ENCODE assay signal across 8 mouse cellular contexts in the genomic region with DNA sequence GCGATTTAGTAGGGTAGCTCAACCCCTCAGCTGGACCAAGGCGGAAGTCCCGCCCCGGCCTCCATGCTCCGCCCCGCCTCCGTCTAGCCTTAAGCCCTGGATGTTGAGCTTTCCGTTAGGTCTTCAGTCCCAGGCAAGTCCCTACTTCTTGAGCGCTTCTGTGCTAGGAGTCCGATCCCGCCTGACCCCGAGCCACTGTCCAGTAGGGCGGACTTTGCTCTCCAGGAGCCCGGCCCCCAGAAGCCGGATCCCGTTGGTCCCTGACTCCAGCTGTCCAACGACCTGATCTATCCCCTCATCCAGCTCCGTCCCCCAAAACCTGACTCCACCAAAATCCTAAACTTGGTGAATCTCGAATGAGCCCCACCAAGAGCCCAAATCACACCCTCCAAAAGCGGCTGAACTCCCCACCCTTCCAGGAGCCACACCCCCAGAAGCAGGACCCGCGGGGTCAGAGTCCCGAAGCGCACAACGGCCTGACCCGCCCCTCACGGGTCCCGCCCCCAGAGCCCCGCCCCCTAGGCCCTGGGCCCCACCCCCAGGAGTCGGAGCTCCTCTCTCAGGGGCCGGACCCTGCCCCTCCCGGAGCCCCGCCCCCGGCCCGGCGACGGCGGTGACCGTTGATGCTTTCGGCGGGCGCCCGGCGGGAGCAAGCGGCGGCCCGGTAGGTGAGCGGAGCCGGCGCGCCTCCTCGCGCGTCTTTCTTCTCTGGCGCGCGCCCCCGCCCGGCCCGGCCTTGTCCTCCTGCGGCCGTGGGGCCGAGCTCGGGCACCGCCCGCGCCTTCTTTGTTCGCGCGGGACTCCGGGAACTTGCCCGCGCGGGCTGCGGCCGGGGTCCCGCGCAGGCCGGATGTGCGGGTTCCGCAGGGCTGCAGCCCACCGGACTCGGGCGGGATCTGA. TPM values are rescaled to one million over a fixed set of nuclear protein-coding genes. Genes with fewer than 3 reads are reported as not detected.
A peak's percentile ranks its signal among the peaks of the same experiment; 100 is the strongest.
DNase-seq lines count a peak whose midpoint lies in the region; ATAC-seq and TF ChIP-seq lines count a peak whose summit lies in the region.

A gene (plus strand): TSS at position 585 of the 900 bp plus-strand sequence.

- no peak for TF ChIP-seq RAD21 in MEL (IDR thresholded peaks at IDR 0.05; ENCODE audit: low read depth, low read length)

- H3K79me2 ChIP-seq in MEL (ENCODE audit: control insufficient read depth, insufficient read depth, low read length, poor library complexity), result peaks cover 6% of the 10 kb centered on the region

- peak; percentile 55 to 79; a peak in 3 of 4 replicates for TF ChIP-seq POLR2A in MEL (IDR thresholded peaks at IDR 0.05; ENCODE audit: control insufficient read depth in 1 of 2, insufficient read depth in 1 of 2, low read depth in 1 of 2, low read length in 2 of 2, poor library complexity in 1 of 2)

- TF ChIP-seq CTCF in MEL (IDR thresholded peaks at IDR 0.05 in 2 of 3, conservative IDR thresholded peaks at IDR 0.05 in 1 of 3; ENCODE audit: control insufficient read depth in 1 of 3, insufficient read depth in 1 of 3, low read depth in 2 of 3, low read length in 3 of 3, poor library complexity in 1 of 3, severe bottlenecking in 1 of 3), result 0 out of 6 replicates have a peak, but pooled peaks of 1 of the 3 experiments have one; percentile 3
- no peak for TF ChIP-seq CTCF in forebrain, postnatal 0 days (IDR thresholded peaks at IDR 0.05; ENCODE audit: low read depth)

- H3K9ac ChIP-seq in MEL (ENCODE audit: control insufficient read depth, low read depth, low read length, poor library complexity, severe bottlenecking), result peak within 1 kb of the TSS; percentile 92
- peak within 1 kb of the TSS; percentile 83 for H3K9ac ChIP-seq in forebrain, postnatal 0 days

- peaks cover 7 to 12% of the 10 kb centered on the region in 2 experiments for H3K4me1 ChIP-seq in MEL (ENCODE audit: control insufficient read depth in 1 of 2, insufficient read depth in 2 of 2, low read length in 2 of 2)
- peaks cover 11% of the 10 kb centered on the region for H3K4me1 ChIP-seq in forebrain, postnatal 0 days (ENCODE audit: insufficient read depth)

- H3K4me3 ChIP-seq in MEL (ENCODE audit: control insufficient read depth in 1 of 2, insufficient read depth in 1 of 2, low read depth in 2 of 2, low read length in 2 of 2), result peak within 1 kb of the TSS; percentile 84 to 86
- peak within 1 kb of the TSS; percentile 77 for H3K4me3 ChIP-seq in forebrain, postnatal 0 days (ENCODE audit: low read depth, low read length)

- H3K27me3 ChIP-seq in MEL (ENCODE audit: control insufficient read depth in 1 of 2, insufficient read depth in 2 of 2, low read length in 2 of 2), result no peaks in the 10 kb centered on the region
- no peaks in the 10 kb centered on the region for H3K27me3 ChIP-seq in forebrain, postnatal 0 days (ENCODE audit: insufficient read depth, low read length)

- peak within 1 kb of the TSS; percentile 72 for H3K27ac ChIP-seq in MEL (ENCODE audit: control insufficient read depth, low read depth, low read length)
- peak within 1 kb of the TSS; percentile 78 for H3K27ac ChIP-seq in forebrain, postnatal 0 days (ENCODE audit: low read depth, low read length)

- peaks cover 0 to 4% of the 10 kb centered on the region in 2 experiments; a peak in 2 of 4 replicates for H3K36me3 ChIP-seq in MEL (ENCODE audit: control insufficient read depth in 1 of 2, insufficient read depth in 2 of 2, low read length in 2 of 2)
- no peaks in the 10 kb centered on the region for H3K36me3 ChIP-seq in forebrain, postnatal 0 days (ENCODE audit: insufficient read depth)

- under 1% methylated on average over 72 of the region's 84 CpGs for WGBS in forebrain, postnatal 0 days

- ATAC-seq in forebrain, postnatal 0 days, result peak; percentile 86

- TF ChIP-seq EP300 in MEL (IDR thresholded peaks at IDR 0.05; ENCODE audit: low read depth in 1 of 2, low read length in 2 of 2), result no peak

- DNase-seq in MEL (ENCODE audit: low read depth, low spot score), result peak; percentile 93
- peak; percentile 34 for DNase-seq in cerebellum, adult 11-12 months
- peak; percentile 71 for DNase-seq in forebrain, postnatal 0 days
- DNase-seq in heart, postnatal 4 days, result peak; percentile 91
- DNase-seq in layer of hippocampus, adult 9-11 months, result peak; percentile 59
- peak; percentile 90 for DNase-seq in lung, postnatal 14 days
- DNase-seq in ovary, postnatal 36 days (ENCODE audit: low spot score), result peak; percentile 90
- peak; percentile 85 to 88 for DNase-seq in thymus, postnatal 36 days

- H3K4me2 ChIP-seq in forebrain, postnatal 0 days (ENCODE audit: low read depth), result peak within 1 kb of the TSS; percentile 87

- no peaks in the 10 kb centered on the region for H3K9me3 ChIP-seq in MEL (replicated peaks; ENCODE audit: insufficient read depth, low read length)
- no peaks in the 10 kb centered on the region for H3K9me3 ChIP-seq in forebrain, postnatal 0 days (ENCODE audit: low read length)

TF ChIP-seq in MEL, 35 proteins besides CTCF, POLR2A, EP300 and RAD21:
- TF ChIP-seq BHLHE40 (IDR thresholded peaks at IDR 0.05; ENCODE audit: borderline replicate concordance, low read depth, low read length), result no peak
- TF ChIP-seq ZMIZ1 (IDR thresholded peaks at IDR 0.05; ENCODE audit: low read depth, low read length), result peak; percentile 37; the same call in 1 of the 2 replicates
- no peak for TF ChIP-seq ZC3H11A (IDR thresholded peaks at IDR 0.05; ENCODE audit: low read depth, low read length)
- TF ChIP-seq ELF1 (IDR thresholded peaks at IDR 0.05; ENCODE audit: low read depth, low read length), result peak; percentile 86
- no peak for TF ChIP-seq JUND (IDR thresholded peaks at IDR 0.05; ENCODE audit: low read depth, low read length)
- no peak for TF ChIP-seq ZNF384 (IDR thresholded peaks at IDR 0.05; ENCODE audit: low read depth, low read length)
- no peak for TF ChIP-seq KAT2A (conservative IDR thresholded peaks at IDR 0.05; ENCODE audit: low read depth, low read length)
- TF ChIP-seq POLR2AphosphoS2 (IDR thresholded peaks at IDR 0.05; ENCODE audit: low read length), result peak; percentile 32; the same call in 1 of the 2 replicates
- TF ChIP-seq USF2 (IDR thresholded peaks at IDR 0.05; ENCODE audit: borderline replicate concordance in 1 of 2, insufficient read depth in 1 of 2, low read depth in 1 of 2, low read length in 2 of 2), result no peak
- peak; percentile 67; the same call in 1 of the 2 replicates for TF ChIP-seq NELFE (IDR thresholded peaks at IDR 0.05; ENCODE audit: low read depth, low read length)
- TF ChIP-seq POLR2AphosphoS5 (IDR thresholded peaks at IDR 0.05; ENCODE audit: borderline replicate concordance, low read depth, low read length), result no peak
- TF ChIP-seq E2F4 (IDR thresholded peaks at IDR 0.05; ENCODE audit: borderline replicate concordance, low read depth, low read length), result no peak
- no peak for TF ChIP-seq MEF2A (IDR thresholded peaks at IDR 0.05; ENCODE audit: extremely low read depth, insufficient replicate concordance, low read depth, low read length, poor library complexity, severe bottlenecking)
- TF ChIP-seq TAL1 (IDR thresholded peaks at IDR 0.05; ENCODE audit: low read length), result no peak
- no peak for TF ChIP-seq ZKSCAN1 (IDR thresholded peaks at IDR 0.05; ENCODE audit: low read depth, low read length)
- no peak for TF ChIP-seq SMC3 (IDR thresholded peaks at IDR 0.05; ENCODE audit: low read depth, low read length)
- TF ChIP-seq TBP (IDR thresholded peaks at IDR 0.05; ENCODE audit: low read depth, low read length), result peak; percentile 14; the same call in 1 of the 2 replicates
- TF ChIP-seq MAZ (IDR thresholded peaks at IDR 0.05; ENCODE audit: low read depth, low read length), result no peak
- TF ChIP-seq UBTF (IDR thresholded peaks at IDR 0.05; ENCODE audit: borderline replicate concordance, insufficient read depth, low read depth, low read length), result 0 out of 2 replicates have a peak, but pooled peaks have one; percentile 14
- TF ChIP-seq SIN3A (IDR thresholded peaks at IDR 0.05; ENCODE audit: low read length), result peak; percentile 71
- no peak for TF ChIP-seq GABPA (IDR thresholded peaks at IDR 0.05; ENCODE audit: low read depth, low read length)
- TF ChIP-seq NRF1 (IDR thresholded peaks at IDR 0.05; ENCODE audit: insufficient read depth, low read depth, low read length, poor library complexity, severe bottlenecking), result 0 out of 2 replicates have a peak, but pooled peaks have one; percentile 23
- TF ChIP-seq MXI1 (IDR thresholded peaks at IDR 0.05; ENCODE audit: low read depth, low read length), result peak; percentile 8; the same call in 1 of the 2 replicates
- no peak; the same call in 1 of the 2 replicates for TF ChIP-seq MYB (IDR thresholded peaks at IDR 0.05; ENCODE audit: low read depth, low read length)
- TF ChIP-seq MAFK (IDR thresholded peaks at IDR 0.05; ENCODE audit: borderline replicate concordance, low read depth, low read length), result no peak
- no peak for TF ChIP-seq MYC (IDR thresholded peaks at IDR 0.05; ENCODE audit: low read depth, low read length)
- TF ChIP-seq GATA1 (IDR thresholded peaks at IDR 0.05; ENCODE audit: low read depth, low read length), result no peak
- TF ChIP-seq TCF12 (IDR thresholded peaks at IDR 0.05; ENCODE audit: low read depth, low read length), result no peak
- TF ChIP-seq CHD1 (IDR thresholded peaks at IDR 0.05; ENCODE audit: low read depth, low read length), result no peak
- no peak for TF ChIP-seq RCOR1 (IDR thresholded peaks at IDR 0.05; ENCODE audit: low read depth, low read length)
- TF ChIP-seq CHD2 (IDR thresholded peaks at IDR 0.05; ENCODE audit: low read length), result no peak
- TF ChIP-seq ETS1 (IDR thresholded peaks at IDR 0.05; ENCODE audit: low read depth, low read length), result no peak
- no peak; the same call in 1 of the 2 replicates for TF ChIP-seq HCFC1 (IDR thresholded peaks at IDR 0.05; ENCODE audit: low read depth, low read length)
- TF ChIP-seq MAX (IDR thresholded peaks at IDR 0.05; ENCODE audit: low read length), result no peak
- TF ChIP-seq USF1 (IDR thresholded peaks at IDR 0.05; ENCODE audit: low read depth, low read length), result no peak

RNA-seq across cellular contexts. Expression of the gene that starts here (rescaled TPM):
- 11.9 and 12.9 TPM in 2 replicates for total RNA-seq in MEL (2012; rRNA removed)
- polyA plus RNA-seq in MEL (2012; ENCODE audit: insufficient read depth in 1 of 2, insufficient read length in 2 of 2, low read depth in 1 of 2, low replicate concordance in 2 of 2, missing spikeins in 1 of 2), result 10 to 100 TPM in 1 of 2 experiments, not detected in 1; 15.4 TPM
- 60.0 and 73.8 TPM in 2 replicates for total RNA-seq in forebrain, postnatal 0 days (2014; rRNA removed)
- polyA plus RNA-seq in forebrain, postnatal 0 days (2015; fragmentation: Nextera tagmentation; extraction: Ambion mirVana), result 32.3 and 34.5 TPM in 2 replicates
- 10 to 100 TPM; 49.8 to 60.4 TPM for total RNA-seq in heart, postnatal 4 days (2021)

Comparison
In these comparisons a context has a peak if more than half of its experiments do, and no peak if none do; other contexts are left out.
1. Peak in every context shown above with its lines: DNase-seq, ATAC-seq, H3K4me3 ChIP-seq and H3K27ac ChIP-seq.
2. DNase-seq: peak in every context shown above with its lines; median percentile 93 in MEL; 91 in heart, postnatal 4 days; 90 in lung, postnatal 14 days; 90 in ovary, postnatal 36 days; 86 in thymus, postnatal 36 days; 71 in forebrain, postnatal 0 days; 59 in layer of hippocampus, adult 9-11 months; 34 in cerebellum, adult 11-12 months.